Mouse (Mus musculus) G1E (cell line): Measurements from ENCODE around the gene Tep1. TPM values are rescaled to one million over a fixed set of nuclear protein-coding genes. Genes with fewer than 3 reads are reported as not detected.

Source experiments
- ATAC-seq: 2 replicates; pipeline ENCODE4 v1.8.0; 2016; ENCODE audit warnings: mild to moderate bottlenecking; ENCODE audit not compliant: insufficient number of reproducible peaks, poor library complexity, low FRiP score, severe bottlenecking; ENCODE audit errors: extremely low read depth
- DNase-seq: peaks from one replicate; pipeline ENCODE4 v3.0.0; 2012; ENCODE audit warnings: low spot score
- H3K27me3 ChIP-seq: 2 replicates; pipeline ENCODE4 v1.6.1; 2012; ENCODE audit warnings: mild to moderate bottlenecking, low read length, inconsistent platforms; ENCODE audit not compliant: insufficient read depth
- H3K36me3 ChIP-seq: replicated peaks from 2 replicates; pipeline ENCODE3; 2012; ENCODE audit warnings: mild to moderate bottlenecking, inconsistent platforms
- H3K4me1 ChIP-seq: 2 replicates; pipeline ENCODE4 v1.6.1; 2012; ENCODE audit warnings: low read depth, low read length, inconsistent platforms, mixed read lengths; ENCODE audit not compliant: insufficient read depth
- H3K4me3 ChIP-seq: 2 replicates; pipeline ENCODE4 v1.5.1; 2012; ENCODE audit warnings: low read depth, mild to moderate bottlenecking, inconsistent platforms, low read length, moderate library complexity, mixed read lengths
- H3K9me3 ChIP-seq: replicated peaks from 2 replicates; pipeline ENCODE4 v1.6.1; 2012; ENCODE audit warnings: inconsistent platforms
- CTCF ChIP-seq: IDR thresholded peaks from 2 replicates; pipeline ENCODE4 v1.5.1; 2012; ENCODE audit warnings: low read depth, low read length, inconsistent platforms, mixed read lengths
- GATA1 ChIP-seq: IDR thresholded peaks from 2 replicates; pipeline ENCODE4 v1.6.1; 2012; ENCODE audit warnings: borderline replicate concordance, low read length, inconsistent platforms, mixed read lengths
- GATA2 ChIP-seq: IDR thresholded peaks from 2 replicates; pipeline ENCODE4 v1.6.1; 2012; ENCODE audit warnings: low read depth, low read length, inconsistent platforms, borderline replicate concordance
- POLR2AphosphoS5 ChIP-seq: IDR thresholded peaks from 2 replicates; pipeline ENCODE4 v1.6.1; 2012; ENCODE audit warnings: low read depth, low read length, inconsistent platforms; ENCODE audit not compliant: insufficient replicate concordance
- TAL1 ChIP-seq: conservative IDR thresholded peaks from 2 replicates; pipeline ENCODE4 v1.6.1; 2012; ENCODE audit warnings: low read depth, low read length, inconsistent platforms, mixed read lengths
- polyA plus RNA-seq: library from polyadenylated mRNA; stranded (reverse); fragments of >175 nt; gene quantifications from 2 replicates; pipeline ENCODE4 v1.2.3, GENCODE M21; 2012
- total RNA-seq, 2 experiments: library from RNA; stranded (forward) in 1 of 2; stranded (reverse) in 1 of 2; fragments of 200-1000 nt in 1 of 2; fragments of >200 nt in 1 of 2; fragmentation: Nextera tagmentation in 1 of 2; gene quantifications; 2 replicates each; pipeline ENCODE4 v1.2.3; 2014 to 2017

The Tep1 gene
- total and polyA plus RNA-seq, 3 experiments: 3.3 to 29.1 (median 17.0) TPM

DNA sequence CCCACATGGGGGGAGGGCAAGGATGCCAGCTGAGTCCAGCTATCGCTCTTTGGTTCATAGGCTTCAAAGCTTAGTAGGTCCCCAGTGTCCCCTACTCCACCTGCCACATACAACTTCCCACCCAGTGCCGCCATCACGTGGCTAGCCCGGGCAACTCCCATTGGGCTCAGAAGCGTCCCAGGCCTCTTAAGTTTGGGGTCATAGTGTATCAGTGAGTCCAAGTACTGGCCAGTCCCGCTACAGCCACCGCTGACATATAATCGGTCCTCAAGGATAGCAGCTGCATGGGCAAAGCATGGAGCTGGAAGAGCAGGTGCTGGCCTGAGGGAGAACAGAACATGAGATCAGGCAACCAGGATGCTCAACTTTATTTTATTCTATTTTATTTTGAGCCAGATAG, 21.3 kb upstream of the Tep1 start:
- no peak for ATAC-seq
- no peaks in the 10 kb centered on the region for H3K9me3 ChIP-seq

DNA sequence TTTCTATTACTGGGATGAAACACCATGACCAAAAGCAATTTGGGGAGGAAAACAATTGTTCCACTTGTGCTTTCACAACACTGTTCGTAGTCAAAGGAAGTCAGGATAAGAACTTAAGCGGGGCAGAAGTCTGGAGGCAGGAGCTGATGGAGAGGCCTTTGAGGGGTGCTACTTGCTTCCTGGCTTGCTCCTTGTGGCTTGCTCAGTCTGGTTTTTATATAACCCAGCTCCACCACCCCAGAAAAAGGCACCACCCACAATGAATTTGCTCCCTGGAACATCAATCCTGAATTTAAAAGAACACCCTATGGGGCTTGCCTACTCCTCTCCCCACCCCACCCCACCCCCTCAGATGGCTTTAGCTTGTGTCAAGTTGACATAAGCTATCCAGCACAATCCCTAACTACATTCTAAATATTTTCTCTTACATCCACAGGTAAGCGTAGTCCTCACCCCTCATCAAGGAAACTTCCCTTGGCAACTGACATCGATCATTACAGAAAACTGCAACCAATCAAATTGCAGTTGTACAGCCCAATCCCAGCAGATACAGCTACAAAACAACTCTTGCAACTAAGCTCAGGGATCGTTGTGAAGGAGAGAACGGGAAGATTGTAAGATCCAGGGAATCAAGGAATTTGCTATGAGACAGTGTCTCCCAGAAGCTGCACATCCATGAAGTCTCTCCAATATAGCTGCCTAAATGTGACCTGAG, 6.0 kb upstream of the Tep1 start:
- Histone ChIP-seq H3K4me3 (no peak overlapping the region), H3K9me3 (no peaks in the 10 kb centered on the region), H3K36me3 (peaks cover 3% of the 10 kb centered on the region), H3K4me1 (peaks cover 5% of the 10 kb centered on the region), H3K27me3 (no peaks in the 10 kb centered on the region)
- TF ChIP-seq CTCF (no peak), TAL1 (no peak), GATA2 (no peak), GATA1 (no peak)
- ATAC-seq (no peak), DNase-seq (no peak)

More for the DNA sequence above, 21.3 kb upstream of the Tep1 start:
- DNase-seq: no peak
- TF ChIP-seq POLR2AphosphoS5: no peak
- no peak for TF ChIP-seq TAL1
- no peak for TF ChIP-seq GATA2
- no peak for TF ChIP-seq GATA1
- no peak for TF ChIP-seq CTCF
- Histone ChIP-seq H3K4me3 (no peak overlapping the region), H3K4me1 (peaks cover 2% of the 10 kb centered on the region; the same call in 1 of the 2 replicates), H3K27me3 (peaks cover 25% of the 10 kb centered on the region), H3K36me3 (no peaks in the 10 kb centered on the region)

DNA sequence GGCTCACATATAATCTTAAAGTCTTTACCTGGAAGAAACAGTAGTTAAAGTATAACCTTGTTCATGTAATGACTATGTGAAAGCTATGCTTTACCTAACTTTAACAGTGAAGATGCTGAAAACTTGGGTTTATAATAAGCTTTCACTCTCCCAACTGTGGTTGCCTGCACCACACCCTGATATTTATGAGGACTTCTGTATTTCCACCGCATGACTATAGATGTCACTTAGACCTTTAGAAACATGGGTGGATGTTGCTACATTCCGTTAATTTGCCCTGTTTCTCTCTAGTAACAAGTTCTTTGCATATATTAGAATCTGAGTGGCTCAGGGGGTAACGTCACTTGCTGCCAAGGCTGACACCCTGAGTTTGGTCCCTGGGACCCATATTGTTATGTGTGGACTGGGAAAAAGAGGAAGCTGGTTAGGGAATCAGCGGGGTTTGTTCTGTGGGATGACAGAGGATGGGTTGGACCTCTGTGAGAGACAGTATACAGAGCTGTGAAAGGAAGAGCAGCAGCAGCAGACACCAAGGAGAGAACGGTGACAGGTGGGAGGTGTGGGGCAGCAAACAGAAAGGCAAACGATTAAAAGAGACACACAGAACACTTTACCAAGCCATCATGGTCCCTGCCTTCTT, 5.4 kb upstream of the Tep1 start:
- H3K36me3 ChIP-seq: peaks cover 3% of the 10 kb centered on the region
- ATAC-seq: no peak
- no peaks in the 10 kb centered on the region for H3K9me3 ChIP-seq
- TF ChIP-seq POLR2AphosphoS5: no peak
- TF ChIP-seq GATA1: no peak
- no peak for TF ChIP-seq CTCF
- no peak for TF ChIP-seq TAL1
- no peak for TF ChIP-seq GATA2
- H3K4me3 ChIP-seq: no peak overlapping the region
- no peak for DNase-seq
- peaks cover 11% of the 10 kb centered on the region for H3K4me1 ChIP-seq
- H3K27me3 ChIP-seq: no peaks in the 10 kb centered on the region

DNA sequence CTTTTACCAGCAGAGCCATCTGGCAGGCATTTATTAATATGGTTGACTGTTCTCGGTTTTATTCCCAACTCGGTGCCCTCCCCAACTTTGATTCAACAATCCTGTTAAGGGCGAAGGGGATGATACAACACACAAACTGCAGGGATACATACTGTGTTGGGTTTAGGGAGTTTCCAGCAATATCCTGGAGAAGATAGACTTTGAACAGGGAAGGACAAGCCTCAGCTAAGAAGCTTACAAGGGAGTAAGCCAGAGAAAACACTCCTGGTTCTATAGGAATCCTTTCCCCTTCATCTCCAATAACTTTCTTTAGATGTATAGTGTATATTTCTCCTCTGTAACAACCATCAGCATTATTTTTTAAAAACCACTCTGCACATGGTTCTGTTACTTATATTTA, 4.8 kb upstream of the Tep1 start:
- DNase-seq (no peak), ATAC-seq (no peak)
- H3K27me3 ChIP-seq: no peaks in the 10 kb centered on the region
- H3K9me3 ChIP-seq: no peaks in the 10 kb centered on the region
- H3K4me3 ChIP-seq: no peak overlapping the region
- H3K36me3 ChIP-seq: peaks cover 3% of the 10 kb centered on the region
- TF ChIP-seq TAL1 (no peak), GATA1 (no peak), GATA2 (no peak), POLR2AphosphoS5 (no peak), CTCF (no peak)
- H3K4me1 ChIP-seq: peaks cover 13% of the 10 kb centered on the region

DNA sequence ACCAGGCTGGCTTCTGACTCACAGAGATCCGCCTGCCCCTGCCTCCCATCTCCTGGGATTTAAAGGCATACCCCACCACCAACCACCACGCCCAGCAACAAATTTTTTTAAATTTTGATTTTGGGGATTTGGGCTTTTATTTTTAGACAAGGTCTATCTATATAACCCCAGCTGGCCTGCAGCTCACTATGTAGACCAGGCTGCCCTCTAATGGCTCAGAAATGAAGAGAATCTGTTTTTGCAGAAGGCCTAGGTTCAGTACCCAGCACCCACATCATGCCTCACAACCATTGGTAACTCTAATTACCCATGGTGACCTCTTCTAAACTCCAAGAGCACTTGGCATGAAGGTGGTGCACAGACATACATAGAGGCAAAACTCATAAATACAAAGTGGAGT, 924 bp upstream of the Tep1 start:
- peaks cover 17% of the 10 kb centered on the region for H3K4me1 ChIP-seq
- ATAC-seq: no peak
- H3K36me3 ChIP-seq: peaks cover 27% of the 10 kb centered on the region

DNA sequence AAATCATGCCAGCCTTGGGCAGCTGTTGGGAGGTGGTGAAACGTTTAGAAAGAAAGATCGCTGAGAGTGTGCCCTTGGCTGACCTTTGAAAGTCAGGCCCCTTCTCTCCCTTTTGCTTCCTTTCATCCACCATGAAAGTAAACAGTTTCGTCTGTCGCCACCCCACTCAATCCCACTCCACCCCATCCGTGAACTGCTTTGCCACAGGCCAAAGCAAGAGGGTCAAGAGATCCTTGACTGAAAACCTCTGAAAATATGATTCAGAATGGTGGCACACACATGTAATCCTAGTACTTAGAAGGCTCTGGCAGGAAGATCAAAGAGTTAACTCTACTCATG, 414 bp upstream of the Tep1 start:
- Histone ChIP-seq H3K4me3 (peak overlapping the region; percentile 77), H3K36me3 (peaks cover 32% of the 10 kb centered on the region), H3K4me1 (peaks cover 17% of the 10 kb centered on the region), H3K27me3 (no peaks in the 10 kb centered on the region), H3K9me3 (no peaks in the 10 kb centered on the region)
- TF ChIP-seq TAL1: no peak
- TF ChIP-seq GATA1: no peak
- TF ChIP-seq GATA2: no peak
- TF ChIP-seq CTCF: no peak
- TF ChIP-seq POLR2AphosphoS5: no peak
- DNase-seq: no peak
- no peak for ATAC-seq

More for the DNA sequence above, 924 bp upstream of the Tep1 start:
- Histone ChIP-seq H3K4me3 (no peak overlapping the region), H3K9me3 (no peaks in the 10 kb centered on the region), H3K27me3 (no peaks in the 10 kb centered on the region)
- DNase-seq: no peak
- TF ChIP-seq CTCF (no peak), GATA2 (no peak), POLR2AphosphoS5 (no peak), TAL1 (no peak), GATA1 (no peak)
